Mouse (Mus musculus): Measurements from ENCODE around the gene Suco. TPM values are rescaled to one million over a fixed set of nuclear protein-coding genes. Genes with fewer than 3 reads are reported as not detected.

Gene Suco
- total RNA-seq (2021) = 10 to 100 TPM; 28.6 to 37.1 TPM
- long read RNA-seq, full-length matches to known transcripts = 12 of 25 reads
- long read RNA-seq, partial matches to known transcripts = 2 of 25 reads
- long read RNA-seq, other reads (novel, unspliced or antisense) = 11 of 25 reads

DNA sequence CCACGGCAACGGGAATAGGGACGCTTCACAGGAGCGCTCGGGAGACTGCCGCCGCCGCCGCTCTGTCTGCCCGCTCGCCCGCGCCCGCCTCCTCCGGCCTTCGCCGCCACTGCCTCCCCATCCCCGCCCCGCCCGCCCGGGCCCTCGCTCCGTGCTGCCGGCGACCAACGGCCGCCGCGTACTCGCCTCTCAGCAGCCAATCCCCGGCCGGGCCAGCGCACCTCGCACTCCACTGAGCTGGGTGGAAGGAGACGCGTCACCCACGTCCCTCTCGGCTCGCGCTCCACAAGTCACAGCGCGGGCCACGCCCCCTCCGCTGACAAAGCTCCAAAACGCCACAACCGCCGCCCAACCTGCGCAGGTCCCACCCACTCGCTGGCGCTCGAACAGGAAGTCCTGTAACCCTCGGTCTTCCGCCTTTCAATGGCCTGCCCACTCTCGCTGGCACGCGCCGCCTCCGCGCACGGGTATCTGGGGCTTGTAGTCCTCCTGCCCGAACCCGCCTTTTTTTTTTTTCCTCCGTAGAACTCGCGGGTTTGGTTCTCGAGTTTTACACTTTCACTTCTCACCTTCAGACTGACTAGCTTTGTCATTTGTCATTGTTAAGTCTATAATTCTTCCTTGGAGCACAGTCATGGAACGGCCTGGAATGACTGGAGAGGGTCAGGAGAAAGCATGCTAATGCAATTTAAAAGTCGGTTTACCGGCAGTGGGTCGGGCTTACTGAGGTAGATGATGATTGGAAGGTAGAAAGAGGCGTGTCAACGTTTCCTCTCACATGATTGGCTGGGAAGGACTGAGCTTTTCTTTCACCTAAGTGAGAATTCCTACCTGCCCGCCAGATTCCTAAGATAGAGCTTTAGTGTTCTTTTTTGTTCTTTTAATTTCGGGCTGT is at the start of gene Suco:
Gene Suco (minus strand): TSS at position 130 of the 895 bp plus-strand sequence.
- peak; percentile 100 for DNase-seq (ENCODE audit: low spot score in 2 of 2)

DNA sequence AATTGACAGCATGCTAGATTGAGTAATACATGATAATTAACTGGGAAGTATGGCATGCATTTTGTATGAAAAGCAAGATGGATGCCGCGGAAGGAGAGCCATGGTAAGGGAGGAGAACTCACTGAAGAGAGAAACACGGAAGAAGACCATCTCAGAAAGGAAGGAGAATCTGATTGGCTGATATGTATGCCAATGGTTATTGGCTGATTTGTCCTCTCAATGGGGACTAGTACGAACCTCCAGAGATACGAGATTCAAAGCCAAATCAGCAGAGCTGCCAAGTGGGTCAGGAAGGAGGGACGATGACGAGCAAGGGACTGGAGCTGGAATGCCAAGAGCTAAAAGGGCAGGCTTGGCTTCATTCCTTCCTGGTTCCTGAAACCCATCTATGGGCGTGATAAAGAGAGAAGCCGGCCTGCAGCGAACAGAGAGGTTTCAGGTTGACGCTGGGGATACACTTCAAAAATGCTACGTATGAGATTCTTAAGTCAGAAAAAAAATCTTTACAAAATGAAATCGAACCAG is 48.9 kb upstream of the Suco start:
- DNase-seq (ENCODE audit: low spot score in 2 of 2) = no peak

DNA sequence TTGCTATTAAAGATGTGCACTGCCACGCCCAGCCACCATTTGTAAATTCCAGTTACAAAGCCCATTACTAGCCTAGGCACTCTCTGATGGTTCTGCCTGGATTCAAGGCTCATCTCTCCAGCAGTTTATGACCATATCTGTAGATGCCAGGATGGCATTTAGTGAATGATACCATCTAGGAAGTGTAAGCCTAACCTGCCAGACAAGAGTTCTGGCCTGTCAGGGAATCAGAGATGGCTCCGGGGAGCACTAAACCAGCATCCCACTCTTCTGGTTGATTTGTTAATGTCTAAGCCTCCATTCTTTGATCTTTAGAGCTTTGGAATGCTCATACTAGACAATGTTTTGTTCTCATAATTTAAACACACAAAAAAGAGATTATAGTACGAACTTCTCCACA is 47.8 kb upstream of the Suco start:
- no peak for DNase-seq (ENCODE audit: low spot score in 2 of 2)

DNA sequence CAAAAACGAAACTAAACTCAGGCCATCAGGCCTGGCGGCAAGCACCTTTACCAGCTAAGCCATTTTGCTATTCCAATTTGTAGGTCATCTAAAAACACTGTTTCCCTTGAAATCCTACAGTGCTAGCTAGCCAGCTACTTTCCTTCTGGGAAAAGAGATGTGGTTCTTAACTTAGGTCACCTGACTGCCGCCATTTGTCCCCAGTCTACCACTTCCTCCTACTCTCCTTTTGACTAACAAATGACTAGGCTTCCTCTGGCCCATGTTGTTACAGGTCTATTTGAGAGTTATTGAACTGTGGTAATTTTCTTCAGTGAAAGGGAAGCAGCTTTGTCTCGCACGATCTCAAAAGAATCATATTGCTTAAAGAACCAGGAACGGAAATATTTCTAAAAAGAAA is 45.4 kb upstream of the Suco start:
- DNase-seq (ENCODE audit: low spot score in 2 of 2) = no peak

DNA sequence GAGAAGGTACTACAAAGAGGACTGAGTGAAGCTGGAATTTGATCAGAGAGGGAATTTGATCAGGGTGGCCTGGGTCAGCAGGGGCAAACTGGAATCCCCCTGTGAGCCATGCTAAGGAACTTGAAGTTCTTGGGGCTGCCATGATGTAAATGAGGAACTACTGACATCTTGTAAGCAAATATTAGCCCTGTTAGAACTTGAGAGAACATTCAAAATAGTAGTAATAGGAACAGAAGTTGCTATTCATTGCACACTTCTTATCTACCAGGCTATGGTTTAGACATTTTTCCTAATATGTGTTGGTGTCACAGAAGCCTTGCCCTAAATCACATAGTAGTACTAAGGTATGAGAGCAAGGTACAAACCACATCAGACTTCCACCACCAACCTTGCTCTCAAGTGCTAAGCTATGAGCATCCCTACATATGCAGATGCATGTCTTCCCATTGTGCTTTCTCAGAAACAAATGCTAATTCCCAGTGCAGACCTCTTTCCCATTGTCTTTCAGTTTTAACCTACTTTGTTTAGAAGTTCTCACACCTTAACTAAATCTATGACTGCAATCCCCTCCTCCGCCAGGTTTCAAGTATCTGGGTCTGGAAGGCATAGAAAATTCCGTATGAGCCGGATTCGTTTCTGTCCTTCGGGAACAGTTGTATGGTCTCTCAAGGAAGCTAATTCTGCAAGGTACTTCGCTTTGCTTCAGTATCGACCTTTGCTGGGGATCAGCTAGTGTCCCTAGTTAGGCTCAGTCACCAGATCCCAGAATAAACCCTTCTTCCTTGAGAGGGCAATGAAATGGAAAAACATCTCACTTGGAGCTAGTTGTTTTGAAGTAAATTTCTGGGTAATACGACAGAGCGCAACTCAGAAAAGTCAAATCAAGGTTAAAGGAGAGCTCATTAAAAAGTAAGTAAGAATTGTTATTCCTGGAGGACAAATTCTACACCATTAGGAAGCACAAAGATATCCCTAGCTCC is 44.3 kb upstream of the Suco start:
- DNase-seq (ENCODE audit: low spot score in 2 of 2) = no peak

DNA sequence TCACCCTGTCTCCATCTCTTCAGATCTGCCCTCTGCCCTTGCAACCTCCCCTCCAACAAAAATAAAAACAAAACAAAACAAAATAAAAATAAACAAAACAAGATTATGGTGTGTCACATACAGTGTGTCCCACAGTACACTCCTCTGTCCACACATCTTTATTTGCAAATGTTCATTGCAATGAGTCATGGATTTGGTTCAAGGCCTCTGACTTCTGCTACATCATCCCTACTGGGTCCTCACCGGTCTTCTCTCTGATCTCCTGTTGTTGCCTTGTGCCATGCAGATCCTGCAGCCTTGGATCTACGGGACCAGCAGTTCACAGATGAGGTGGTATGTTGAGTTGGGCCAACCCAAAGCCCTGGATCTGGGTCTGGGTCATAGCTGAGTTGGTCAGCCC is 43.1 kb upstream of the Suco start:
- DNase-seq (ENCODE audit: low spot score in 2 of 2) = no peak

DNA sequence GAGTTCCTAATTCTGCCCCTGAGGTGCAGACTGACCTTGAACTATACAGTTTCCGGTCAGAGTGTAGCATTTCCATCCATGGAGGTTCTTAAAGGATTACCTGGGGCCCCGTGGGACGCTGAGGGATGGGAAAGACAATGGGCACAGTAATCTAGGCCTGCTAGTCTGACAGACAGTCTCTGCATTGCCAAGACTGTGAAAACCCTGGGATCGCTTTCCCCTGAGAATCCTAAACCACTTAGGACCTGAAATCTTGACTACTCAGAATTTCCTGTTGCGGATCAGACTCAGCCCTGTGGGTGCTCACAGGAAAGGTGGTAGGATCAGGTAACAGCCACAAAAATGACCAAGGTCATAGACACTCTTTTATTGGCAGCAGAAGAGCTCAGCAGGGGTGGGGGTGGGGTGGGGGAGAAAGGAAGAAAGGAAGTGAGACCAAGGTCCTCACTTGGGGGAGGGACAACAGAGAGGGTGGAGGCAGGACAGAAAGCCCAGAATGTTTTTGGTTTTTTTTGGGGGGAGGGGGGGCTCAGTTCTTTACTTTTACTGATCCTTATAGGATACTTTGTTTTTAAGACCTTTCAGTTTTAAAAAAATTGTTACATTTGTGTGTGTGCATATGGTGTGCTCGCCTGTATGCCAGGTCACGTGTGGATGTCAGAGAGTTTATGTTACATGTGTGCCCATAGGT is 42.3 kb upstream of the Suco start:
- no peak for DNase-seq (ENCODE audit: low spot score in 2 of 2)

DNA sequence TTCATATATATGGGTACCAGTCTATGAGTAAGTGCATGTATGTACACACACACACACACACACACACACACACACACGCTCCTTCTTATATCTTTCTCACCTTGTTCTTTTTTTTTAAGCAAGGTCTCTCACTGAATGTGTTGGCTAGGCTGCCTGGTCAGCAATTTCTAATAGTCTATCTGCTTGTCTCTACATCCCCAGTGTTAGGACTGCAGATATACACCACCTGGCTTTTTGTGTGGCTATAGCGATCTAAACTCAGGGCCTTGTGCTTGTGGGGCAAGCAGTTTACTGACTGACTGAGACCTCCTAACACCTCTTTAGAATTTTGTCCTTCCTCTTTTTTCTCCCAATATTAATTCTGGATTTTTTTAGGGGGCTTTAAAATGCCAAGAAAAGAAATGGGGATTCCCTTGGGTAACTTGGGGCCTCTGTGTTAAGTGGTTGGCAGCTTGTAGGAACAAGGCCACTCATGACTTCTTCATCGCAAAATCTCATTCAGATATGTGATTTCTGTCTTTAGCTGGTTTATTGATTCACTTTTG is 41.5 kb upstream of the Suco start:
- no peak for DNase-seq (ENCODE audit: low spot score in 2 of 2)

DNA sequence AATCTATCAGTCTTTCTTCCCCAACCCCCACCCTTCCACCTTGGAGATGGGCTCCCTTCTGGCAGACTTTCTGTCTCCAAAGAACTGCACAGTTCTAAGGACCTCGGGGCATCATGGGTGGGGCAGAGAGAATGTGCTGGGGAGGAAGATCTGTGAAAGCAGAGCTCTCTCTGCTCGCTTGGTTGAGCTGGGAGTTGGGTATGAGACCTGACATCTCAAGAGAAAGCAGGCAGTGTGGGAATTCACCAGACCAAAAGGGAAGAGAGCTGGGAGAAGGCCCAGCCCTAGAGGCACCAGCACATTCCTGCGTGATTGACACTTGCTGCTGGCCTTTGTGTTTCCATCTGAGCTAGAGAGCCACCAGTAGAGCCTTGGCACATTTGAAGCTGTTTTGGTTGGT is 39.6 kb upstream of the Suco start:
- DNase-seq (ENCODE audit: low spot score in 2 of 2) = no peak

DNA sequence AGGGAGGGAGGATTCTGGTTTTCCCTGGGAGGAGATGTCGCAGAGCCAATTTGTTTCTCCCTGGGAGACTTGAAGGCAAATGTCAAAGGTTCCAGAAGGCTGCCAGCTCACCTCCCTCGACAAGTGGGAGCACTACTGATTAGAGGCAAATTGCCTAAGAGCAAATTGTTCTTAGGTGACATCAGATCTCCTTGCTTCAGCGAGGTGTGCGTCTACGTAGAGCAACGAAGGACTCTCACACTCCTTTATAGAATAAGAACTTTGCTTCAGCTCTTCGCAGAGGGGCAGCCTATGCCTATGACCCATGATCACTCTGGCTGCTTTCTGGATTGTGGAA is 37.1 kb upstream of the Suco start:
- DNase-seq (ENCODE audit: low spot score in 2 of 2) = no peak

DNA sequence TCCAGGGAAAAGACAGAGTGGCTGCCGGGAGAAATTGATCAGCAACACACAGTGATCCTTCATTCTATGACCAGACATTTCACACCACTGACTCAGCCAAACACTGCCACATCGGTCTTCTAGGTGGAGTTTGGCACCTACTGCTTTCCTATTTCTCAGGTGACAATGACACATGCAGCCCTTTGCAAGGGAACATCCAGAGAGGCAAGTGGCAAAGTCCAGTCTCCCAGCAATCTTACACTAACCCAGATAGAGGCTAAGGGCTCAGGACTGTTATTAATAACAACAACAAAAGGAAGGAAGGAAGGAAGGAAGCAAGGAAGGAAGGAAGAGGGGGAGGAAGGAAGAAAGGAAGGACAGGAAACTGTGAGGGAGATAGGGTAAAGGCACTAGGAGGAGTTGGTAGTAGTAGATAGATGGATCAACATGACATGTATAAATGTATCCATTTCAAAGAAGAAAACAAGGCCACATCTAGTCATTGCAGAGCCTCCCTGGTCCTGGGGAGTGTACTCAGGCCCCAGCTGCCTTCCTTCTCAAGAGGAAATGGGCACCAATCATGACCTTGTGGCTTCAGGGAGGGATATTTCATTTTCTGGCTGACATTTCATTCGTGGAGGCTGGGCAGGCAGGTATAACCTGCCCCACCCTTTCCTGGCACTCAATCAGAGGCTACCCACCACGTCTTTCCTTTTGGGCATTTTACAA is 36.6 kb upstream of the Suco start:
- no peak for DNase-seq (ENCODE audit: low spot score in 2 of 2)

DNA sequence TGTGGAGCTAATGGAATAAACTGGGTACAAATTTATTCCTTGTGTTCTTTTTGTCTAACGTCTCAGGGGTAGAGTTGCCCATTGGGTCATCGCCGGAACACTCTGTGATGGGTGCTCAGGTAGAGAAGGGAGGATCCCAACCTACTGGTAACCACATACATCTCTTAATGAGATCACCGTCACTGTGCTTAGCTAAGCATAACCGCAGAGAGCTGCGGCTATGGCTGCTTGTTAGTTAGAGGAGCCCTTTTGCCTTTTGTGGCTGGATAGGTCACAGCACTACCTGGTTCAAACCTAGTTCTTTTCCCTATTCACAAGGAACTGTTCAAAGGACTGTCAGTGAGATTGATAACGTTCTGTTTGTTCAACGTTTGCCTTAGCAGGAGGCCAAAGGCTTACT is 32.6 kb upstream of the Suco start:
- DNase-seq (ENCODE audit: low spot score in 2 of 2) = no peak

DNA sequence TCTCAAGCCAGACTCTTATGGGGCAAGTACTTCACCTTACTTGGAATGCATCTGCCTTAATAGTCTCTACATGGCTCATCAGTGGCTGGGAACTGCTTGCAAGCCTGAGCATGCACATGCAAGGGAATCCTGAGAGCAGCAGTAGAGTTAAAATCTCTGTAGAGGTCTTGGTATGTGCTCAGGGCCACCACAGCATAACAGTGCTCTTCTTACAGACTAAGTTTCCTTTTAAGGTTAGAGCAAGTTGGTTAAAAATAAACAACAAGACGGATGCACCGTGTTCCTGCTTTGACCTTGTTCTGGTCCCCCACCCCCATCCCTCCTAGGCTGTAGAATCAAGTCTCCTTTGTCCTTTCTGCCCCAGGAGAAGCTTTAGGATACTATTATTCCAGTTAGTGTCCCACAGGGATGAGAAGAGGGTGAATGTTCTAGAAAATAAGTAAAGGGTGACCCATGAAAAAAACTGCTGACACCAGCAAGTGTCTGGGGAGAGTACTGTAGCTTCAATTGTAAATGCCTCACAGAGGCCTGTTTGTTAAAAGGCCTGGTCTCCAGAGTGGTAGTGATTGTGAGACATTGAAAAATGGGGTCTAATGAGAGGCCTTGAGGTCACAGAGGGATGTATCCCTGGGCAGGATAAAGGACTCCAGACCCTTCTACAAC is 31.4 kb upstream of the Suco start:
- no peak for DNase-seq (ENCODE audit: low spot score in 2 of 2)

DNA sequence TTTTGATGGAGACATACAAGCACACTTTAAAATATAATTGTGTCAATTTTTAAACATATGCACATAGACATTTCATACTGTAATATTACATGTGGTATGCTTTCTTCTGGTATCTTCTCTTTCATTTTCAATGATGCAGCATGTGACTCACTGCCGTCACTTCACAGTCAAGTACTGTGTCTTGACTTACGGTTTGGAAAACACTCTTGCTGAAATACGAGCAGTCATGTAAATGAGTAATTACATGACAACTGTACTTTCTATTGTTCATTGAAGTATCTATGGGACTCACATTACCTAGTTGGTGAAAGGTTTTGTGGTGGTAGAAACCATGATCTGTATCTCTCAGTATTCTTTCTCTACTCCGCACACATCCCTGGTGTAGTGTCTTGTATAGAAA is 30.6 kb upstream of the Suco start:
- DNase-seq (ENCODE audit: low spot score in 2 of 2) = no peak

DNA sequence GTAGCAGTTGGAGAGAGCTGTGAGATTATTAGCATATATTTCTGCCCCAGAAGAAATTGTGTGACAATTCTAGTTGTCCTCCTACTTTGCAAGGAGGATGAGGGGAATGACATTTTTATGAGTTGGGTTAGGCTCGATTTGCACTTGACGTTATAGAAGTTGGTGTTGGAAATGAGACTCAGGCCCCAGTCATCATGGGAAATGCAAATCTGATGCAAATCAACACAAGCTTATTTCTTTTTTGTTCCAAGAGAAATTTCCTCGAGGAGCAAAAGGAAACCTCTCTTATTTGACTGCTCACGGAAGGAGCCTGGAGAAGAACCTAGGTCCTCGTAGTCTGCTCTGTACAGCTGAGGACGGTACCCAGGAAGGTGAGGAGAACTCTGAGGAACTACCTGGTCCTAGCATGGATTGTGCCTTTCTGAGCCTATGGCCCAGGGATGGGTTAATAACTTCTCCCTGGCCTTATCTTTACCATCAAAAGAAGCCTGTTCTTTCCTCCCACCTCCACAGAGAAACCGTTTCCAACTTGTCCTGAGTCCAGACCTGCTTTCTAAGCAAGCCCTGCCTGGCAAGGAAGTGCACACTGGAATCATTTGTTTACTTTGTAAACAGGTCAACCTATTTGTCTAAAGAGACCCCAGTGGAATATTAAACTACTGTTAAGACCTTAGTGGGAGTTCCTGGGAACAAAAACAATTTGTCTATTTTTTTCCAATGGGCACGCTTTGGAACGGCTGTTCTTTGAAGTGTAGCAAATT is 26.4 kb upstream of the Suco start:
- DNase-seq (ENCODE audit: low spot score in 2 of 2) = no peak

DNA sequence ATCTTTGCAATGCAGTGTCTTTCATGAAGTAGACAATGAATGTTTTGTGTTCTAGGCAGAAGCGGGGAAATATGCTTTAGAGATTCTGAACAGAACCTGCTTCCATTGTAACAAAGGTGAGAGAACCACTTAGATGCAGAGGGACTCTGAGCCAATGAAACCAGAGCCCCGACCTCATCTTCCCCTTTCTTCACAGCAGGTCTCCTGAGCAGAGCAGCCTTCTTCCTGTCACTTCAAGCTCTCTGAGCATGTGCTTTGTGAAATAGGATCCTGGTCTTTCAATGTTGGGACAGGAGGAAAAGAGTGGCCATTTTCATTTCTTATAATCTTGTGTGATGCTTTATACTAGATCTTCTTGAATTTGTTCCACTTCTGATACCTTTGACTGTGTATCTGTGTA is 23.6 kb upstream of the Suco start:
- no peak for DNase-seq (ENCODE audit: low spot score in 2 of 2)

DNA sequence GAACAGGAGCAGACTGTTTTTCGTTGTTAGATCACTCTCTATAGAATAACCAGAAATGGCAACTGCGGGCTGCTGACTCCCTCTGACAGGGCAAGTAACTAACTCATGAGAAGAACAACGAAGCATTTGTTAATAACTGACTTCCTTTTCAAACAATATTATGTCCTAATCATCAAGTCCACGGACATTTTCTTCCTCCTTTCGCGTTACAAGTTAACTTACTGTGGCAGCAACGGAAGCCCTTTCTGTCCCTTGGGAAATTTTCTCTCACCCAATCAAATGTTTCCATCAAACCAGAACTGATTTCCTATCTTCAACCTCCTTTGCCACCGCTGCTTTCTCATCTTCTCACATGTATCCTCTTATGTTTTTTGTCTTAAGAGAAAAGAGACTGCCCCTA is 20.8 kb upstream of the Suco start:
- DNase-seq (ENCODE audit: low spot score in 2 of 2) = no peak

DNA sequence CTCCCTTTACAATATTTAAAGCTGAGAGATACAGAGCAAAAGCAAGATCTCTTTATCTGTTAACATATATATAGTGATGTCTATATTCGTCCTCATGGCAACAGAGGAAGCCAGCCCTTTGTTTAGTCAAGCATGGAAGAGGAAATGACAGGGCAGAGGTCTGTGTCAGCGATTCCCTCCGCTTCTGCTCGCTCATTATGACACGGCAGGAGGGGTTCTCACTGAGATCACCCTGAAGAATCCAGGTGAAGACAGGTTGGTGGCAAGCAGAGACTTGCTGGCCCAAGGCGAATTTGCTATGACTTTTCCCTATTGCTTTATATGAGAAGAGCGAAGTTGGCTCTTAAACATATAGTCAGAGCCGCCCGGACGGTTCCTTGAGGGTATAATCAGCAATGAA is 19.6 kb upstream of the Suco start:
- no peak for DNase-seq (ENCODE audit: low spot score in 2 of 2)

DNA sequence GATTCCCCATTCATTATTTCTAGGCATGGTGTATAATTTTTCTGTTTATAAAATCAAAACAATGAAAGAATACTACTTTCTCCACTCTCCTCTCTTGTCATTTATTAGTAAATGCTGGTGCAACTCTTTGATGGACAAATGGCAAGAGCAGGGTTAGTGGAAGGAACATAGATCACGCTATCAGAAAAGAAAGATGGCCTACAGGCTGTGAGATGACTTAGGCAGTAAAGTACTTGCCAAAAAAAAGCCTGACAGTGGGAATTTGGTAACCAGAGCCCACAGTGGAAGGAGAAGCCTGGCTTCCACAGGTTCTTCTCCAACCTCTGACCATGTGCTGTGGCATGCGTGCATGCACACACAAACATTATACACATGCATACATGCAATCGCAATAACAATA is 18.5 kb upstream of the Suco start:
- no peak for DNase-seq (ENCODE audit: low spot score in 2 of 2)

Data from layer of hippocampus, adult 18-20 months (tissue).